Mouse (Mus musculus): ENCODE measurements around the gene Upk3bl. TPM values are rescaled to one million over a fixed set of nuclear protein-coding genes. Genes with fewer than 3 reads are reported as not detected.

The Upk3bl gene
- not detected for total RNA-seq (2021)
- long read RNA-seq, experiment 1, result 0 reads
- long read RNA-seq, experiment 2, result 0 reads

DNA sequence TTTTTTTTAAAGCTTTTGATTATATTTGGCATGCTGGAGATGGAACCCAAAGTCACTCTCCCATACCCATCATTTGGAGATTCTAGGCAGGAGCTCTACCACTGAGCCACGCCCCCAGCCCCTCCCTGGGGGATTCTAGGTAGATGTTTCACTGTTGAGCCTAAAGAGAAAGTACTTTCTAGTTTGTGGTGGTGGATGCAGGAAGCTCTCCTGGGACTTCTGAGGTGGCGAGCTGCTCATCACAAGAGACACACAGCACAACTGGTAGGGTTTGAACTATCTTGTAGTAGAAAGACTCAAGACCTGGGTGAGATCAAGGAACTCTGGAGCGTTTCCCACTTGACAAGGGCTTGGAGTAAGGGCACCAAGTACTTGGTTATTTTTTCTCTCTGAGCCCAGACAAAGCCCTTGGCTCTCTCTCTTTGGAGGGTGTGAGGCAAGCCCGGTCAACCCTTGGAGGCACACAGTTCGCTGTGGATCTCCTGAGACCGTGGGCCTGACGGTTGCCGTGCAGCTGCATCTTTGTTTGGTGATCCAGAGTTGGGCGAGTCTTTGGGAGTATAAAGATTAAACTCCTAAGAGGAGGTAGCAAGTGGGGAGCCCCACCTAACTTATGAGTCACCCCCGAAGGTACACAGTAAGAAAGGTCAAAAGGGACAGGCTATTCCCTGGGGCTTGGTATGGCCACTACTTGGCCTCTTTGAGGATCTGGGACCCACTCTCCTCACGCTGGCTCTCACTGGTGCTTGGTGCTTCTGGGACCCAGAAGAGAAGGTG lies at the start of gene Upk3bl:
TSS of gene Upk3bl (plus strand) at position 192 of the 777 bp plus-strand sequence.
- DNase-seq (ENCODE audit: low spot score), result no peak

DNA sequence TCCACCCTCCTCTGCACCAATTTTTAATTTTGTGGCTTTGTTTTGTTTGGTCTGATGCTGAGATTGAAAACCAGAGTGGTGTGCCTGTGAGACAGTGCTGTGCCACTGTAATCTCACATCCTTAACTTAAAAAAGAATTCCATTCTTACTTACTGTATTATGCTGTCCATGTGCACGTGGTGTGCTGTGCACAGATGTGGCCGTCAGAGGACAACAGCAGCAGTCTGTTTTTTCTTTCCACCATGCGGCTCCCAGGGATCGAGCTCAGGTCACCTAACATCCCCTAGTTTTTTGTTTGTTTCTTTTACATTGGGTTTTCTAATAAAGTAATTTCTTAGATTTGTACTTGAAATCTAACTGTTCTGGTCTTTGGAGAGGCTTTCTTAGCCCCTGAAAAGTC lies 49.8 kb upstream of the Upk3bl start:
- no peak for DNase-seq (ENCODE audit: low spot score)

DNA sequence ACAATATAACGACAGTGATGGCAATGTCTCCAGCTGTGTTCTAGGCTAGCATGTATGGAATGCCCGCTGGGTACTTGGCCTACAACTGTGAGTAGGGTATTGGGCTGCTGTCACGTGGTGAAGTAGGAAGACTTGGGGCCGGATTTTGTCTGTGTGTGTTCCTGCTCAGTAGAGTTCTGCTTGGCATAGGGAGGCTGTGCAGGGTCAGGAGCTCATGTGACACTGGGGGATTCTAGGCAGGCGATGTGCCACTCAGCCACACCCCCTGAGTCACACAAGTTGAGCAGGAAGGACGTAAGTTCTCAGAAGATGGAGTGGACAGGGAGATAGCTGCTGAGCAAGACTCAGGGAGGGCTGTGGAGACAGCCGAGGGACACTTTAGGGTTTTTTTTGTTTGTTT lies 46.5 kb upstream of the Upk3bl start:
- no peak for DNase-seq (ENCODE audit: low spot score)

DNA sequence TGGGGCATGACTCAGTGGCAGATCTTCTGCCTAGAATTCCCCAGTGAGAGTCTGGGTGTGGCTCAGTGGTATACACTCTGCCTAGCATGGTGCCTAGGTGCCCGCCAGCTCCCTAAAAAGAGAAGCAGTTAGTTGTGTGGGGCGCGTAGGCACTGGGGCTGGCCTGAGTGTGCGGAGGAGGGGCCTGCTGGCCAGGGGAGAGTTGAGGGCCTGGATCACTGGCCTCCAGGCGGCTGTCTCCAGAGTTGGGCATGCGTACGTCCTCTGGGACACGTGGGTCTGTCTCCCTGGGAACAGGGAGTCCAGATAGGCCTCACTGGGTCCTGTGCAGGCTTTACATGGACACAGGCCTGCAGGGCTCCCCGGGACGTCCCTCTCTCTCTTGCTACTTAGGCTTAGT lies 39.4 kb upstream of the Upk3bl start:
- no peak for DNase-seq (ENCODE audit: low spot score)

DNA sequence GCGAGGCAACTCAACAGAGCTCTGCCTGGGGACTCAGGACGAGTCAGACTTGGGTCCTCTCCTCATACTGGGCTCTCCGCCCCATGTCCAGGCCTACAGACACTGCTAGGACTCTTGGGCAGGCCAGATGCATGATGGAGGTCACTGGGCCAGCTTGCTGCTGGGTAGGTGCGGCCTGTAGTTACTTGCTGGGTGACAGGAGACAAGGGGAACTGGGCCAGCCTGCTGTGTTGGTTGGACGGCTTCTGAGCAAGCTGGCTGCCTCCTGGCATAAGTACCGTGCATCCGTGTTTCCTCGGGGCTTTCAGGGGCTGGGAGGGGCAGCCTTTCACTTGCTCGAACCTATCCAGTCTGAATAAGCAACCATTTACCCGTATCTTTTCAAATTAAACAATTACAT lies 38.7 kb upstream of the Upk3bl start:
- no peak for DNase-seq (ENCODE audit: low spot score)

DNA sequence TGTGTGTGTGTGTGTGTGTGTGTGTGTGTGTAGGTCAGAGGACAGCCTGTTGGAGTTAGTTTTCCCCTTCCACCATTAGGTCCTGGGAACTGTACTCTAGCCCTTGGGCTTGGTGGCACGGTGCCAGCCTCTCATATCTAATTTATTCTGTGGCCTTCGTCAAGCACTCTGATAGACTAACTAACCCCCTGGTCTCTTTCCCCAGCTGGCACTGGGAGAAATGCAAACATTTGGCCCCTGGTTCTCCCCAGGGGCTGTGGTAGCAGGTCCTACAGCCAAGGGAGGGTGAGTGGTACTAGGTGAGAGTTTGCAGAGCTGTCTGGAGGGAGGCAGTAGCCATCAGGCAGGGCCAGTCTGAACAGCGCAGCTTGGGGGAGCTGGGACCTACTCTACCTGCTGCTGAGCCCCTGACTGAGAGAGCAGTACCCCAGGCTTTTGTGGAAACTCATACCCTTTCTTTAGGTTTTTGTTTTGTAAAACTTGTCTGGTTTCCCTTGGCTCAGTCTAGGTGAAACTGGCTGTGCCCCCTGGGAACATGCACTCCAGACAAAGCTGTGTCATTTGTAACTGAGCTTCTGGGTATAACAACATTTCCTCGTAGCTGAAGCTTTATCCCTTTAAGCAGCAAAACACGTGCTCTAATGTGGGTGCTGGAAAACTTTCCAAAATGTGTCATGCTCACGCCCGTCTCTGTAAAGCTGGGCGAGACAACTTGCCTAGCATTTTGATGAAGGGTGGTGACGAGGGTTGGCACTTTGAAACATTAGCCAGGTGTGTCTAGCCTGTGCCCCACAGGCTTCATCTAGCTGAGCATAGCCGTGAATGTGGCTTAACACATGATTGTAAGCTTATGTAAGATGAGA lies 38.0 kb upstream of the Upk3bl start:
- DNase-seq (ENCODE audit: low spot score), result no peak

DNA sequence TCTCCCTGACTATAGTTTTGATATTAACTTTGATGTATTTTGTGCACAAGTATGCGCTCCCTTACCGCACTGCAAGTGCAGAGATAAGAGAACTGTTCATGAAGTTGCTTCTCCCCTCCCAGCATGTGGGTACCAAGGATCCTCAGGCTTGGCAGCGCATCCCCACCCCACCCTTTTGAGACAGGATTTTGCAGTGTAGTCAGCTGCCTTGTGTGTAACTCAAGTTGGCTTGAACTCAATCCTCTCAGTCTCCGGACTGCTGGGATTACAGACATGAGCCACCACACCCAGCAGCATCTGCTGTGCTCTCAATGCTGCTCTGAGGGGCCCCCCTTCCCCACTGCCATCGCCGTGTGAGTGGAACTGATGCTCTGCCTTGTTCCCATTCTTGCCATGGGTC lies 37.0 kb upstream of the Upk3bl start:
- peak; percentile 48 for DNase-seq (ENCODE audit: low spot score)

DNA sequence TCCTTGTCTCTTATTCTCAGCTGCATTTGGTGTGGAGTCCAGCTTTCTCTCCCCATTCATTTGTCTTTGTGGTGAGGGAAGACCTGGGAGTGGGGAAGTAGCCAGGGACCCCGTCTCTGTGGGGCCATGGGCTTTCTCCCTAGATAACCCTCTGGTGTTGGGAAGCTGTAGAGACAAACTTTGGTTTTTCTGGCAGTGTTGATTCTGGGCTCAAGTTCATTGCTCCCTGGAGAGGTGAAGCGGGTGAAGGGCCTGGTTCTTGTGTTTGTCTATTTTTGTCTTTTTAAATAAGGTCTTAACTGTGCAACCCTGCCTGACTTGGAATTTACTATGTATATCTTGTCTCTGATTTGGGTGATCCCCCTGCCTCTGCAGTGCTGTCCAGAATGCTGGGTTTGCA lies 35.6 kb upstream of the Upk3bl start:
- no peak for DNase-seq (ENCODE audit: low spot score)

DNA sequence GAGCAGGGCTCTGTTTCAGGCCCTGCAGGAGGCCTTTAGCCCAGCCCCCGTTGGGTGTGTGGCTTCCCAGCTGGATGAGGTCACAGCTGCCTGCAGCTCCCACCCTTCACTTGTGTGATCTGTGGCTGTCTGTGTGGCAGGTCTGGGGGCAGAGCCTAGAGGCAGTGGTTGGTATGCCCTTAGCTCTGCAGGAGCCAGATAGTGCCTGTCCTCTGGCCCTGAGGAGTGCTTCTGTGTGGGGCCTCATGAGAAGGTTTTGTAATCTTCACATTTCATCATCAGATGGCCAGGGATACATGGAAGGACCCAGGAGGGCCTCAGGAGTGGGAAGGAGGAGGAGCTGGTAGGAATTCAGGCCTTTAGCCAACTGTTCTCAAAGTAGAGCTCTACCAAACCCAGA lies 34.4 kb upstream of the Upk3bl start:
- DNase-seq (ENCODE audit: low spot score), result peak; percentile 37

DNA sequence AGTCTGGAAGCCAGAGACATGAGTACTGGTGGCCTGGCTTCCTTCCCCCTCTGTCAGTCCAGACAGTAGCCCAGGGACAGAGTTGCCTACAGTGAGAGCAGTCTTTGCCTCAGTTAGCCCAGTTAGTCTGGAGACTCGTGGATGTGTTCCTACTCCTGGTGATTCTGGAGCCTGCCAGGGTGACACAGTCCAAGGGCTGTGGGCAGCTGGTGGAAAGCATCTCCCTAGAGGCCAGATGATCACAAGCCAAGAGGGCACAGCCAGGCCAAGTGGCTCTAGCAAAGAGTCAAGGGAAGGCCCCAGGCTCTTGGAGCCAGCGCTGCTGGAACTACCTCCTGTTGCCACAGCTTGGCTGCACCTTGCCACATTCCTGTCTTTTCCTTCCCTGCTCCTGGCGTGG lies 28.6 kb upstream of the Upk3bl start:
- peak; percentile 73 for DNase-seq (ENCODE audit: low spot score)

DNA sequence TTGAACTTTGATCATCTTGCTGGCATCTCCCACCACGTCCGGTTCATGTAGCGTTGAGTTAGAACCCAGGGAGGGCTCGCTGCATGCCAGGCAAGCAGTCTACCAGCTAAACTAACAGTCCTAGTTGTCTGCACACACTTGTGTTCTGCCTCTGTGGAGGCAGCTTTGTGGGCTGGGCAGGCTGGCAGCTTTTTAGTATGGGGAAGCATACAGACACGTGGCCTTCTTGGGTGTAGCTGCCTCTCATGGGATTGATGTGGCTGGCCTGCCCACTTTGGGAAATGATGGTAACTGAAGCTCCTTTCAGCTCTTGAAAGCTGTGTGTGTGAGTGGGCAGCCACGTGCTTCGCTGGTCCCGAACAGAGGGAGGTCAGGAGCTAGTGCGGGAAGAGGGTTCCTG lies 27.4 kb upstream of the Upk3bl start:
- DNase-seq (ENCODE audit: low spot score), result no peak

DNA sequence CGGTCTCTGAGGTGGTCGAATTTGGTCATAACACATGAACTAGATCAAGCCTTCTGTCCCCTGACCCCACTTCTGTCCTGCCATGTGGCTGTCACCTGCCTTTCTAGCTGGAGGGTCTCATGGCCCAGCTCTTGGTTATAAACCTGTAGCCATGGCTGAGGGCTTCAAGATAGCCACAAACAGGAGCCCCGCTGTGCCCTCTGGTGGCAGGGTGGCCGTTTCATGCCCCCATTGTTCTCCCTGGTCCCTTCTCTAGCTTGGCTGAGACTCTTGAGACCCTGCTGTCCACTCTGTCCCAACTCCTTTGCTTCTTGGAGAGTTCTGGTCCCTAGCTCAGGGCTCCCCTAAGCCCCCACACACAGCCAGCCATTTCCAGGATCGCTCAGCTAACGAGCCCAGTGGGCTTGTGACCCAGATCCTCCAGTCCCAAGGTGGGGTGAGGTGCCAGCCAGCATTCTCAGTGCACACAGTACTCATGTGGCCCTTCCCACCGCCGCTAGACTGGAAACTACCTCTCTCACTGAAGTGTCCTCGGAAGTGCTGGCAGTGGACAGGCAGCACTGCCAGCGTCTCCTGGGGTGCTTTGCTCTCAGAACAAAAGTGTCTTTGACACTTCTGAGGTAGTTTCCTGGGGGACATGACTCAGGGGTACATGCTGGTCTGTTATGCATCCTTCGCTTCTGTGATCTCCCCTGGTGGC lies 26.5 kb upstream of the Upk3bl start:
- DNase-seq (ENCODE audit: low spot score), result no peak

DNA sequence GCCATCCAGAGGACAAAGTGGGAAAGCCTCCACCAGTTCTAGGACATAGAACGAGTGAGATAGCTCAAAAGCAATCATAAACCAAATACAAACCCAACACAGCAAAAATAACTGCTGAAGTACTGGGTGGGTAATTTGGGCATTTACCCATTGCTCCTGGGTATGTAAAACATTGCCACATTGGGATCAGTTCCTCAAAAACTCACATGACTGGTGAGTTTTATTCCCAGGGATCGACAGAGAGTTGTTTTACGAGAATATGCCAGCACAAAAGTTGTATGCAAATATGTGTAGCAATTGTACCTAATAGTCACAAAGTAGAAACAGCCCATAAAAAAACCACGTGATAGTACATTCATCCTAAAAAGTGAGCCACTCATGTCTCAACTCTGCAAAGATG lies 19.4 kb upstream of the Upk3bl start:
- no peak for DNase-seq (ENCODE audit: low spot score)

DNA sequence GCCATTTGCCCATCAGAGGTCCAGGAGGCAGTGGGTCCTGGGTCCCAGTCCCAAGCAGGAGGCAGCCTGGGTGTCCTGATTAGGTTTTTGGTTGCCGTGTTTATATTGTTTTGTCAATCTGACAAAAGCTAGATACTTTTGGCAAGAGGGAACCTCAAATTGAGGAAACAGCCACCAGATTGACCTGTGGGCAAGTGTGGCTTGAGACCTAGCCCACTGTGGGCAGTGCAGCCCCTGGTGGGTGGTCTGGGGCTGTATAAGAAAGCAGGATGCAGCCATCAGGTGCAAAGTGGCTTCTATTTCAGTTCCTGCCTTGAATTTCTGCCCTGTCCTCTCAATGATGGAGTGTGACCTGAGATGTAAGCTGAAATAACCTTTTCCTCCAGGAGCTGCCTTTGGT lies 19.0 kb upstream of the Upk3bl start:
- DNase-seq (ENCODE audit: low spot score), result no peak

DNA sequence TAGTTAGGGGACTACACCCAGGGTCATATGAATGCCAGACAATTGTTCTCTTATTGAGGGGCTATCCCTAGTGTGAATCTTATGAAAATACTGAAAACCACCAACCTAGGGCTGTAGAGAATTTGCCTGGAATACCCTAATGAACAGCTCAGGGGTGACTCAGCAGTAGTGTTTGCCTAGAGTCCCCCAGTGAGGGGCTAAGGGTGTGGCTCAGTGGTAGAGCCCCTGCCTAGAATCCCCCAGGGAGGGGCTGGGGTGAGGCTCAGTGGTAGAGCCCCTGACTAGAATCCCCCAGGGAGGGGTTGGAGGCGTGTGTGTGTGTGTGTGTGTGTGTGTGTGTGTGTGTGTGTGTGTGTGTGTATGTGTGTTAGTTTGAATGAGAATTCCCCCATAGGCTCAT lies 17.6 kb upstream of the Upk3bl start:
- no peak for DNase-seq (ENCODE audit: low spot score)

DNA sequence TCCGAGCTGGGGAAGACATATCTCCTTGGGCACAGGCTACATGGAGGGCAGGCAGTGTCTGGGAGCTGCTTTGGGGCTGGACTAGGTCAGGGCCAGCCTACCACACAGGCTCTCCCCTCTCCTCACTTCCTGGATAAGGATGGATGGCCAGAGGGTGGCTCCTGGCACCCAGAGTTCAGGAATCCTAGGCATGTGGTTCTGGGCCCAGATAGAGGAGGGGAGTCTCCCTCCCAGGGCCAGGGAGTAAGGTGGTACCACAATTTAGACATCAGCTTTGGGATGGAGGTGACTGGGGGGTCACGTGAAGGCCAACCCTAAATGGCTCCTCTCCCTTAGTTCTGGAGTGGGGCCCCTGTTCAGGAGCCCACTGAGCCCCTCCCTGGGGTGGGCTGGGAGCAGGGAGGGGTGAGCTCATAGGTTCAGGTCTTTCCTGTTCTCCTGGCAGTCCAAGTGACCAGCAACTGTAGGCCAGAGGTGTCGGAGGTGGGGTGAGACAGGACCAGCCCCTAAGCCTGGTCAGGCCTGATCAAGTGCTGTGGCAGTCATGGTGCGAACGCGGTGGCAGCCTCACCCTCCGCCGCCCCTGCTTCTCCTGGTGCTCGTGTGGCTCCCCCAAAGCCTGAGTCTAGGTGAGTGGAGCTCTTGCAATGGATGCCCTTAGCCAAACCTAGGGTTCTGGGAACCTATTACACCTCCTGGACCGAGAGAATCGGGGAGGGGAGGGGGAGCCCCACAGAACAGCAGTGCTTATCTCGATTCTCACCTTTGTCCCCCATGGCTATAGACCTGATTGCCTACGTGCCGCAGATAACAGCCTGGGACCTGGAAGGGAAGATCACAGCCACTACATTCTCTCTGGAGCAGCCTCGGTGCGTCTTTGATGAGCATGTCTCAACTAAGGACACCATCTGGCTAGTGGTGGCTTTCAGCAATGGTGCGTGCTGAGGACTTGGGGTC lies 15.8 kb upstream of the Upk3bl start, which contains the start of gene Upk3b:
TSS of gene Upk3b (plus strand) at position 239 of the 957 bp plus-strand sequence.
- no peak for DNase-seq (ENCODE audit: low spot score)

DNA sequence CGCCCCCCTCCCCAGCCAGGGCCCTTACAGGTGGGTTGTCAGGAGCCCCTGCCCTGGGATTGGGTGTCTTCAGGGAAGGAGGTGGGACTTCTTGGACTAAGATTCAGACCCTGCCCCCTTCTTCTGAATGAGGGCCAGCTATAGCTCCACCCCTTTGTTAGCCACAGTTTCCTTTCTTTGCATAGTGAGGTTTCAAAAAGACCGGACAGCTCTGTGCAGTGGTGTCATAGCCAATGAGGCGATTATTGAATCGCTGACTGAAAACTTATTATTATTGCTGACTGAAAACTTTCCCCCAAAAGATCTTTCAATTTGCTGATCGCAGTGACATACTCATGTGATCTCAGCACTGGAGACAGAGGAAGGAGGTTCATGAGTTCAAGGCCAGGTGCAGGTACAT lies 14.1 kb upstream of the Upk3bl start:
- DNase-seq (ENCODE audit: low spot score), result no peak

DNA sequence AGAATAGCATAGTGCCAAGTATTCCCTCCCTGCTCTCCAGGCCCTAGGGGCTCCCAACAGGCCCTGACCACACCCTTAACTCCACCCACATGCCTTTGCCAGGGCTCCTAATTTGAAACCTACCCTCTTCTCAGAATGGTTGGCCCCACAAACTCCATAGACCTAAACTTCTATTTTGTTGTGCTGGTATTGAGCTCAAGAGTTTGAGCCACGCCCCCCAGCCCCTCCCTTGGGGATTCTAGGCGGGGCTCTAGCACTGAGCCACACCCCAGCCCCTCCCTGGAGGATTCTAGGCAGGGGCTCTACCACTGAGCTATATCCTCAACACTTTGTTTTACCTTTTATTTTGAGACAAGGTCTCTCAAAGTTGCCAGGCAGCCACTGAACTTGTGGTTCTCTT lies 13.0 kb upstream of the Upk3bl start:
- no peak for DNase-seq (ENCODE audit: low spot score)

DNA sequence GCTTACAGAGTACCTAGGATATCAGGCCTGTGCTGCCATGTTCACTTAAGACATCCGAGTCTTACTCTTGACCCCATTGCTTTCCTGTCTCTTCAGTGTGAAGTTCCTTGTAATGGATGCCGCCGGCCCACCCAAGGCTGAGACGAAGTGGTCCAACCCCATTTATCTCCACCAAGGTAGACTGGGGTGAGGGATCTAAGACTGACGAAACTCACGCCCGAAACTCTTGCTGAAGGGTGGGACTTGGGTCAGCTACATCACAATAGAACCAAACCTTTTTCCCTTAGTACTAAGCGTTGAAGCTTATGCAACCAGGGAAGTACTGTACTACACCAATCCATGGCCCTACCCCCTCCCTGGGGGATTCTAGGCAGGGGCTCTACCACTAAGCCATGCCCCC lies 12.6 kb upstream of the Upk3bl start:
- DNase-seq (ENCODE audit: low spot score), result no peak

DNA sequence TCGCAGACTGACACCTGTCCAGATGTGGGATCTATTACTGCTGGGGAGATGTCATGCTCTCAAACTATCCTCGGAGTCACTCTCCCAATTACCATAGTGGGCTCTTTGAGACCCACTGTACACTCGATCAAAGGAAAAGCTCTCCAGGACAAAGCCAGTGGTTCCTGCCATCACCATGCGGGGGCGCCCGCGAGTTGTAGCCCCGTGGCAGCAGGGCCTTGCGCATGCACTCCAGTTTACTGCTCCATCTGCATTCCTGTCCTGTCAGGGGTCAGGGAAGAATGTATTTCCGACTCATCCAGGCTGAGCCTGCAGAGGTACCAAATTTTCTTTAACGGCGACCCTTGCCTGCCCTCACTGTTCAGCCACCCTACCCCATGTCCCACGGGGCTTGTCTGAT lies 9.4 kb upstream of the Upk3bl start:
- no peak for DNase-seq (ENCODE audit: low spot score)

DNA sequence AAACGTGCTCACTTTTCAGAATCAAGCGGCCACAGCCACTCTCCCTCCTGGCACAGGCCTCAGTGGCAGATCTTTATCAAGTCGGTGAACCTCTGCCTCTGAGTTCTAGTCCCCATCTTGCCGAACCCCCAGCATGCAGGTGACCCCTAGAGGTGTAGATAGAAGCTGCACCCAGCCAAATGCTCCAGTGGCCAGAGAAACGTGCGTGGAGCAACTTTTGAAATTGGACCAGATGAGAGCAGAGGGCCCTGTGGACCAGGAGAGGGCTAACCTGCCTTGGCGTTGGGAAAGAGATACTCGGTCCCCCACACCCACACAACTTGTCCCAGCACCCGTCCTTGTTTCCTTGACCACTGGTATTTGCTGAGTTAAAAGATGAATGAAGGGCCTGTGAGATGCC lies 8.9 kb upstream of the Upk3bl start:
- no peak for DNase-seq (ENCODE audit: low spot score)

Data from gastrocnemius, adult 18-20 months (tissue).